Mouse (Mus musculus) kidney, adult 2 months (tissue): Measurements from ENCODE around the gene Oaz3. TPM values are rescaled to one million over a fixed set of nuclear protein-coding genes. Genes with fewer than 3 reads are reported as not detected.

Experiments used
- DNase-seq: peaks from one replicate; pipeline ENCODE4 v3.0.0; 2021
- H3K27ac ChIP-seq: fragments of 200-500 bp; 2 replicates; pipeline ENCODE4 v1.5.1; 2012; ENCODE audit warnings: low read depth, low read length, control low read depth, inconsistent platforms; ENCODE audit not compliant: insufficient read depth
- H3K27me3 ChIP-seq: fragments of 200-500 bp; replicated peaks from 2 replicates; pipeline ENCODE4 v1.6.1; 2012; ENCODE audit warnings: mild to moderate bottlenecking, moderate library complexity, low read length, inconsistent platforms; ENCODE audit not compliant: control insufficient read depth, insufficient read depth
- H3K36me3 ChIP-seq: fragments of 200-500 bp; 2 replicates; pipeline ENCODE4 v1.6.1; 2012; ENCODE audit warnings: mild to moderate bottlenecking, moderate library complexity, low read length, inconsistent platforms; ENCODE audit not compliant: control insufficient read depth, insufficient read depth
- H3K4me1 ChIP-seq: fragments of 200-500 bp; 2 replicates; pipeline ENCODE4 v1.6.1; 2011; ENCODE audit warnings: low read length; ENCODE audit not compliant: control insufficient read depth, insufficient read depth
- H3K4me3 ChIP-seq: fragments of 200-500 bp; 2 replicates; pipeline ENCODE4 v1.5.1; 2011; ENCODE audit warnings: mild to moderate bottlenecking, low read depth, low read length, control low read depth; ENCODE audit not compliant: insufficient read depth
- CTCF ChIP-seq: fragments of 200-500 bp; conservative IDR thresholded peaks from 2 replicates; pipeline ENCODE4 v1.5.1; 2011; ENCODE audit warnings: low read depth, mild to moderate bottlenecking, control low read depth, low read length, moderate library complexity, mixed read lengths; ENCODE audit not compliant: insufficient read depth, insufficient read length
- POLR2A ChIP-seq: fragments of 200-500 bp; IDR thresholded peaks from one replicate; pipeline ENCODE4 v1.6.1; 2011; ENCODE audit warnings: low read depth, low read length, control low read depth
- WGBS: fragments of 180-500 bp; shearing (Covaris S2); methylation state at CpG from one replicate; pipeline ENCODE4 v1.1.7; 2018; 5-methylcytosine and 5-hydroxymethylcytosine counted together
- polyA plus RNA-seq: library from polyadenylated mRNA; depleted of rRNA; stranded (reverse); fragments of >200 nt; gene quantifications from 2 replicates; pipeline ENCODE4 v1.2.3, GENCODE M21; 2012

The Oaz3 gene
- polyA plus RNA-seq, 1 experiment, result 0.25 TPM

GRCm38 (mm10) chr3:94412530-94412929, 31.2 kb downstream of the Oaz3 start:
- no peak for DNase-seq
- H3K27ac ChIP-seq, result no peak overlapping the region
- H3K4me1 ChIP-seq, result no peaks in the 10 kb centered on the region
- H3K36me3 ChIP-seq, result no peaks in the 10 kb centered on the region
- 4% methylated on average over 25 of the region's 25 CpGs for WGBS
- no peak for TF ChIP-seq POLR2A
- peak overlapping the region; percentile 56 for H3K4me3 ChIP-seq
- no peaks in the 10 kb centered on the region; the same call in 1 of the 2 replicates for H3K27me3 ChIP-seq

GRCm38 (mm10) chr3:94405561-94405960, 38.2 kb downstream of the Oaz3 start:
- 32% methylated on average over 4 of the region's 4 CpGs for WGBS
- TF ChIP-seq POLR2A, result no peak
- TF ChIP-seq CTCF, result no peak
- DNase-seq, result peak; percentile 40
- Histone ChIP-seq H3K4me3 (no peak overlapping the region), H3K27ac (no peak overlapping the region), H3K4me1 (0 out of 2 replicates have a peak, but pooled peaks cover 3% of the 10 kb centered on the region), H3K27me3 (no peaks in the 10 kb centered on the region), H3K36me3 (no peaks in the 10 kb centered on the region)

- Histone ChIP-seq H3K4me1 (0 out of 2 replicates have a peak, but pooled peaks cover 3% of the 10 kb centered on the region), H3K36me3 (no peaks in the 10 kb centered on the region), H3K4me3 (no peak overlapping the region), H3K27ac (no peak overlapping the region), H3K27me3 (no peaks in the 10 kb centered on the region)
- WGBS, result 32% methylated on average over 7 of the region's 7 CpGs
- TF ChIP-seq POLR2A, result no peak
- no peak for TF ChIP-seq CTCF
- DNase-seq, result no peak
These were observed 39.2 kb downstream of the Oaz3 start for GRCm38 (mm10) chr3:94404366-94405054.

GRCm38 (mm10) chr3:94402451-94402850, 41.3 kb downstream of the Oaz3 start:
- WGBS, result 73% methylated on average over 8 of the region's 8 CpGs
- no peak for TF ChIP-seq POLR2A
- no peak for TF ChIP-seq CTCF

GRCm38 (mm10) chr3:94399663-94400310, 43.9 kb downstream of the Oaz3 start:
- no peaks in the 10 kb centered on the region; the same call in 1 of the 2 replicates for H3K4me1 ChIP-seq
- 47% methylated on average over 5 of the region's 5 CpGs for WGBS
- H3K4me3 ChIP-seq, result no peak overlapping the region
- no peaks in the 10 kb centered on the region for H3K36me3 ChIP-seq
- DNase-seq, result no peak
- TF ChIP-seq POLR2A, result no peak
- TF ChIP-seq CTCF, result no peak
- H3K27me3 ChIP-seq, result no peaks in the 10 kb centered on the region
- H3K27ac ChIP-seq, result no peak overlapping the region

More at GRCm38 (mm10) chr3:94402451-94402850, 41.3 kb downstream of the Oaz3 start:
- Histone ChIP-seq H3K4me3 (no peak overlapping the region), H3K36me3 (no peaks in the 10 kb centered on the region), H3K27ac (no peak overlapping the region), H3K27me3 (no peaks in the 10 kb centered on the region), H3K4me1 (peaks cover 3% of the 10 kb centered on the region; the same call in 1 of the 2 replicates)
- DNase-seq, result no peak

- Histone ChIP-seq H3K27ac (no peak overlapping the region), H3K27me3 (no peaks in the 10 kb centered on the region), H3K4me1 (no peaks in the 10 kb centered on the region; the same call in 1 of the 2 replicates), H3K36me3 (no peaks in the 10 kb centered on the region), H3K4me3 (no peak overlapping the region)
- TF ChIP-seq CTCF (no peak), POLR2A (peak; percentile 13)
- 4% methylated on average over 20 of the region's 20 CpGs for WGBS
- no peak for DNase-seq
These were observed 44.7 kb downstream of the Oaz3 start for GRCm38 (mm10) chr3:94398943-94399481.

- Histone ChIP-seq H3K36me3 (no peaks in the 10 kb centered on the region; the same call in 1 of the 2 replicates), H3K4me3 (no peak within 1 kb of the TSS), H3K4me1 (no peaks in the 10 kb centered on the region; the same call in 1 of the 2 replicates), H3K27ac (no peak within 1 kb of the TSS), H3K27me3 (no peaks in the 10 kb centered on the region)
- 77% methylated on average over 6 of the region's 6 CpGs for WGBS
- TF ChIP-seq POLR2A (no peak), CTCF (no peak)
- DNase-seq, result no peak
These were observed 45.5 kb downstream of the Oaz3 start, which contains the start of gene Lingo4 for GRCm38 (mm10) chr3:94398217-94398616. Lingo4 (plus strand) TSS chr3:94398517.
